Mouse (Mus musculus): ENCODE measurements around the gene Dqx1.

Gene Dqx1

DNA sequence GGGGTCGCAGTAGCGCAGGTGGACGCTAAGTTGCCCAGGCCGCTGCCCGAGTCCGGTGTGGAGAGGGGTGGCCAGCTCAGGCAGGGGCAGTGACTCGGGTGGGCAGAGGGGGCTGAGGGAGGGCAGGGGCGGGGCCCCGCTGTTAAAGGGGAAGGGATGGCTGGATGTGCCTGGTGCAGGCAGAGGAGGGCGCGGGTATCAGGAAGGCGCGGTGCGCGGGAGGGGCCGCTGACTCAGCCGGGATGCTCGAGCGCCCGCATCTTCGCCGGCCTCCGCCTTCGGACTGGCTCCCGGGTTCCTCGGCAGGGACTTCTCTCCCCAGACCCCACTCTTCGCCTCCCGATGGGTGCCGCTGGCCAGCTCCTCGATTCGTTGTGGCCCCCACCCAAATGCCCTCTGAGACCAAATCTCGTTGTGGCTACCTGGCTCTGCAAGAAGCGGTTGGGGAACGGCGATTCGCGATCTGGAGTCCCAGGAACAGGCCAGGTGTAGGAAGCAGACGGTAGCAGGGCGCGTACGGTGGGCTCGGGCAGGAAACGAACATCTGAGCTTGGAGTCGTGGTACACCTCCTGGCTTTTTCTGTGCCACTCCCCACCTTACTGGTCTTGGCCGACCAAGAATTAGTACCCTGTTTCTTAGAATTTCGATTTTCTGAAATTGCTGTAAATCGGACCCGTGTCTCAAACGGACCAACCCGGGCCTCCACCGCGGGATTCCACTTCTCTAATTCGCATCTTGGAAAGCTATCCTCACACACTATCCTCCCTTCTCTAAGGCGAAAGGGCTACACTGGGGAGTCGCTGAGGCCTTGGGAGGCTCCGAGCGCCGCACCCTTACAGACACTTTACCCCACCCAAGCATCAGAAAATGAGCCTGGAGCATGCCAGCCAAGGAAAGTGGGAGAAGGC is 12.9 kb downstream of the Dqx1 start:
- no peak for DNase-seq

DNA sequence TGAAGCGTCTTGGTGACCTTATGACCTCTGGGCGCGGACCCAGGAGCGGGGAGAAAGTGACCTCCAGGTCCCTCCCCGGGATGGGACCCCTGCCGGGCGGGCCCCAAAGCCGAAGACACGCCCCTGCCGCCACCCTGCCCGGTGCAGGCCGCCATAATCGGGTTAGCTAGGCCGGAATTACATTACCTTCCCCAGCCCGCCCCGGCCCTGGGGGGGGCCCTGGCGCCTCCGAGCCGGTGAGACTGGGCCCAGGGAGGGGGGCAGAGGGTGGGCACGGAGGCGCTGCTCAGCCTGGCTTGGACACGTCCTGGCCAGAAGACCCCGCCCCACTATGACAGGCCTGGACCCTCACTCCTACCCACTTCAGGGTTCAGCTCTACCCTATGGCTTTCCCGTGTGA is 13.6 kb downstream of the Dqx1 start:
- no peak for DNase-seq

DNA sequence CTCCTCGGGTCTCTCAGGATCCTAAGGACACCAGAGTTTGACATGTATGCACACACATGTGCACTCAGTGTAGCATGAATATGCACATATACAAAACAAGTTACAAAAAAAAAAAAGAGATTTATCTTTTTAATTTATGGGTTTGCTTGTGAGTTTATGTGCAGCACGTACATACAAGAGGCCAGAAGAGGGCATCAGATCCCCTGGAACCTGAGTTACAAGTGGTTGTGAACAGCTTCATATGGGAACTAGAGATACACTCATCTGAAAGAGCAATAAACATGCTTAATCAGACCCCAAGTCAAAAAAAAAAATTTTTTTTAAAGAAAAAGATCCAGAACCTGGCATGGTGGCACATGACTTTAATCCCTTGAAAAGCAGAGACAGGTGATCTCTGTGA is 17.3 kb downstream of the Dqx1 start:
- peak; percentile 38 for DNase-seq

DNA sequence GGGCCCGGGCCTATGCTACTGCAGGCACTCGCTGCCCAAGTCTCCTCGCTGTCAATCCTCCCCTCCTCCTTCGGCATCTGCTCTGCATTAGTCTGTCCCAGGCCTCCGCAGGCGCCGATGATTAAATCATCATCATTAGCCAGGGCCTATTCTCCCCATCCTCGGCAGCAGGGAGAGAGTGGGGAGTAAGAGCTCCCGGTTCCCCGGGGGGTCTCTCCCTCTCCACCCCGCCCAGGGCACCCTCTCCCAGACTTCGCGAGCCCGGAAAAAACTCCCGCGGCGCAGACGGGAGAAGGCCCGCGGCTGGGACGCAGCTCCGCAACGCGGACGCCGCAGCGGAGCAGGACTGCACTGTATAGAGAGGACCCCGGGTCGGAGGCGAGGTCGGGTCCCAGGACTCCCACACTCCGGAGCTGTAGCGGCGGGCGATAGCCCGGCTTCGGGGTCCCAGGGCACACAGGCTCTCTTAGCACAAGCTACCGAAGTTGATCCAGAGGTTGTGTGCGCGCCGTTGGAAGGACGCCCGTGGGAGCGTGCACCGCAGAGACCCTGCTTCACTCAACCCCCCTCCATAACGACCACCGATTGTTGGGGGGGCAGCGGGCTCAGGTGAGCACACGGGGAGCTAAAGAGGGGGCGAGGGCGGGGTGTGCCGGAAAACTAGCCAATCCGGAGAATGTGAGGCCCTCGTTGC is 20.1 kb downstream of the Dqx1 start, which contains the start of gene Pcgf1:
TSS of gene Pcgf1 (plus strand) at position 240 of the 694 bp plus-strand sequence.
- peak; percentile 27 for DNase-seq

DNA sequence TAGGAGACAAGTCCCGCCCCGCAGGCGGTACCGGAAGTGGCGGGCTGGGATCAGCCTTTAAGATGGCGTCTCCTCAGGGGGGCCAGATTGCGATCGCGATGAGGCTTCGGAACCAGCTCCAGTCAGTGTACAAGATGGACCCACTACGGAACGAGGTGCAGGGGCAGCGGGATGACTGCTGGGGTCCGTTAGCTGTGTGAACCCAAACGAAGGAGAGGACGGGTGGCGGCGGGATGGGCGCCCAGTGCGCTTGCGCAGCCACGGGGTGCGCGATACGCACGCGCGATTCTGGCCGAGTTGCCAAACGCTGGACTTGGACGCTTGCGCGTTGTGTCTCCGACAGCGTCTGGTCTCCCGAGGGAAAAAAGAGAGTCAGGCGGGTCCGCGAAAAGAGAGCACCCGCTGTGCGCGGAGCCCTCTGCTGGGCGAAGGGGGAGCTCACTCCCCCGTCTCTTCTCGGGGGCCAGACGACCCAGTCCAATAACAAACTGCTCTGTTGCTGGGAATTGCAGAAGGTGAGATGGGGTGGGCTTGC is 20.7 kb downstream of the Dqx1 start:
- peak; percentile 100 for DNase-seq

DNA sequence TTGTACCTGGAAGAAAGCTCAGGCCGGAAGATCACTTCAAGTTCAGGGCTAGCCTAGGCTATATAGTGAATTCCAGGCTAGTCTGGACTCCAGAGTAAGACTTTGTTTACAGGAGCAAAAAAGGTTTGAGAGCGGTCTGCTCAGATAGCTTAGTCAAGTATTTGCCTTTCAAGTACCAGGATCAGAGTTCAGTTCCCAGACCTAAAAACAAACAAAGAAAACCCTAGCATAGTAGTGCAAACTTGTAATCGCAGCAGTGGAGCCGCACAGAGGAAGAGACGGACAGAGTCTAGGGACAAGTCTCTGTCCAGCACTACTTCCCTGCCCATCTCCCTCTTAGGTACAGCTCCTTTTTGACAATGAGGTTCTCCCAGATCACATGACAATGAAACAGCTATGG is 22.6 kb downstream of the Dqx1 start:
- DNase-seq, result no peak

DNA sequence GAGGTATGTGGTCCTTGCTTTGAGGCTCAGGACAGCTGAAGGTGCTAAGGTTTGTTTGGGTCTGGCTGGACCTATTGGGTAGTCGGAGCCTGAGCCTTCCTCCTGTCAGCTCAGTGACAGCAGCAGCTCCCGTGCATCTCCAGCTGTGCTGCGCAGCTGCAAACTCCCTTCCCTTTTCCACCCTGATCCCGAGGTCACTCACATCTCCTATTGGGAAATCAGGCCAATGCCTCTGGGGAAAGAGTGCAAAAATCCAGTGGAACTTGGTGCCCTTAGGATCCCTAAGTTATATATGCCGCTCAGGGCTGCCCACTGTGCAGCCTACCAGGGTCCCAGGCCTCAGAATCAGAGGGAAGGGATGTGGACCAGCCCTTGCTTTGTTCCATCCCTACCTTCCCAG is 25.9 kb downstream of the Dqx1 start:
- no peak for DNase-seq

DNA sequence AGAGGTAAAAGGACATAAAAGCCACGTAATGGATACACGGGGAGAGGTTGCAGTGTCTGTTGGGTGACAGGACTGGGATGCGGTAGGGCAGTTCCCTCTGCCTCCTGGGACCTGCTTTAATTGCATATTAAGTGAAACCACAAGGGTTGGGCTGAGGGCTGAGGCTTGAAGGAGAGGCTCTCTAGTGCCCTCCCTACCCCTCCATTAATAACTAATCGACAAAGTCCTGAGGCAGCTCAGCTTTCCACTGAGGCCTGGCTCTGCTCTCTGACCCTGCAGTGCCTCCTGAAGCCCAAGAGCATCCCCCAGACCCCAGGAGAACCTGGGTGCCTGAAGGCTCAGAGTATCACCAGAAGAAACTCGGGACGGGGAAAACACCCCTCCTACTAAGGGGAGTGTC is 26.8 kb downstream of the Dqx1 start:
- no peak for DNase-seq

DNA sequence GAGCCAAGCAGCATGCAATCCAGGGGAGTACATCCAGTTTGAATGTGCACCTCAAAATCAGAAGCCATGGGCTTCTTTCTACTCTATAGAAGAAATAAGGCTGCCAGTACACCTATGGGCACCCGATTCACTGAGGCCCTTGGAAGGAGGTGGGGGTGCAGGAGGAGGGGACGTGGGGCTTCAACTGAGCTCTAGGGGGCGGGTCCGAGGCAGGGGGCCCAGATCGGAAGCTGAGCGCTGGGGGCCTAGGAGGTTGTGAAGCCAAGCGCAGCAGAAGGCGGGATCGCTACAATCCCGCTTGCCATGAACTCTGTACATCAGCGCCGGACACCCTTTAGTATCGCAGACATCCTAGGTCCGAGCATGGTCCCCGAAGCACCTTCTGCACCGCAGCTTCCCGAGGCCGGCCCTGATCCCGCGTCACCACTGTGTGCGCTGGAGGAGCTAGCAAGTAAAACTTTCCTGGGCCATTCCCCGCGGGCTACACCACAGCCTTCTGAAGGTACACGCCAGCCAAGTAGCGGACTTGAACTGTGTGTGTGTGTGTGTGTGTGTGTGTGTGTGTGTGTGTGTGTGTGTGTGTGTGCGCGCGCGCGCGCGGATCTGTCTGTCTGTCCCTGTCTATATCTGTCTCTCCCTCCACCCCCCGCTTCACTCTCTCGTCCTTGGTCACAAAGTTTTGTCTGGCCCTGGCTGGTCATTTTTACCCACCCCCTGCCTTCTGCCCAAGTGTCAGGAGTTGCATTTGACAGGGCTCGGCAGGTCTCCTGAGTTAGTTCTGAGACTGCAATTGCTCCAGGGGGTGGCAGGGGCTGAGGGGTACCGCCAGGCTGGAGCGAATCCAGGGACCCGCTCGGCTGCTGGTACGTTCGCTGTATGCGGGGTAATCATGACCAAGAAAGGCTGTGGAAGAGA is 28.7 kb downstream of the Dqx1 start, which contains the start of gene Lbx2:
TSS of gene Lbx2 (plus strand) at position 247 of the 915 bp plus-strand sequence.
- no peak for DNase-seq

DNA sequence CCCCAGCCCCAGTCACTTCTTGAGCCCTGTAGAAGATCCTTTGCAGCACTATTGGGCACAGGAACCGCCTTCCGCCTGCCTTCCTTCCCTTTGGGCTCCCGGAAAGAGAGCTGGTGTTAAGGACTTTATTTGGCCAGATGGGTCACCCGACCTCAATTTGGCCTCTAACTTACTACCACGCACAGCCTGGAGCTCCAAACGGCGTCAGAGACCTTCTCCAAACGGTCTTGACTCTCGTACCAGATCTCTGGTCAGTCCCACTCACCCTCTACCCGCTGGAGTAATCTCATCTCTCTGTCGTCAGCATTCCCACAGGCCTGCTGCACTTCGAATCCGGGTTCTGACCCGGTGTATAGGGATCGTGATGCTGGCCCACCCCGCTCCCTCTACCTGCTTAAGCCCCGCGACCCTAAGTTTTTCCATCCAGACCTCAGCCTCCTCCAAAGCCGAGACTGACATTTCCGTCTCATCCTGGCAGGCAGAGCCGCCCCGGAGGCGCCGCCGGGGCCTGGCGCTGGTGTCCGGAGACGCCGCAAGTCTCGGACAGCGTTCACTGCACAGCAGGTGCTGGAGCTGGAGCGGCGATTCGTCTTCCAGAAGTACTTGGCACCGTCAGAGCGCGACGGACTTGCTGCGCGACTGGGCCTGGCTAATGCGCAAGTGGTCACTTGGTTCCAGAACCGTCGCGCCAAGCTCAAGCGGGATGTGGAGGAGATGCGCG is 29.7 kb downstream of the Dqx1 start:
- DNase-seq, result peak; percentile 43

DNA sequence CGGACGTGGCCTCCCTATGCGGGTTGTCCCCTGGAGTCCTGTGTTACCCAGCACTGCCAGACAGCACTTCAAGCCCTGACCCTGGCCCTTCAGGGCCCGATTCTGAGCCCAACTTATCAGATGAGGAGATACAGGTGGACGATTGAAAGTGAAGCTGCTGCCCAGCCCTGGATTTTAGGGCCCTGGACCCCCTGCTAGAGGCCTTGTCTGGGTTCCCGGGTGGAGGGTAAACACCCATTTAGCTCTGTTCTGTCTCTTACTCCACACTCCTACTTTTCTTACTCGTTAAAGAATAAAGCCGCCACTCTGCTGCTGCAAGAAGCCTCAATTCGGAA is 30.2 kb downstream of the Dqx1 start:
- no peak for DNase-seq

DNA sequence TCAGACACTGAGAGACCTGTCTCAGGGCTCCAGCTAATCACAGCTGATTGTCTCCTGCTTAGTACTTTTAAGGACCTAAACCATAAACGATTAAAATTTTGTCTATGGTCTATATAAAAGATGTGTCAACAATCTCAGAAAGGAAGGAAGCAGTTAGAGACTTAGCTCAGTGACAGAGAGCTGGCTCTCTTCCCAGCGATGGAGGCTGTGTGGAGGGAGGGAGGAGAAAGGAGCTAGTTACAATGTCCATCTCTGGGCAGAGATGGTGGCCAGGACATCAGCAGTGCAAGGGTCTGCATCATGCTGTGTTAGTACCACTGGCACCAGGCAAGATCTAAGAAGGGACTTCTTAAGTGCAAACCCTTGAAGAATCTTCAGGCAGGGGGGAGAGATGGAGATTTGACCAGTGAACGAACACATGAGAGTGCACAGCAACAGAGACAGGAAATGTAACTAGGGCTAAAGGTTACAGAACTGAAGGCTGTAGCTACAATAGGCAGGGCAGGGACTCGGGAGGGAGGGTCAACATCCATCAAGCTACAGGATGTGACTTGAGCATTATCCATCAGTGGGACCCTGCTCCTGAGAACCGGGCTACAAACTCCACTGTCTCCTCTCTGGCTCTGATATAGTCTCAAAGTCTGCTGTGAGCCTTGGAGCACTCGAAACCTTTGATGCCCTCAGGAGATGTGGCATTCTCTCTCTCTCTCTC is 34.9 kb downstream of the Dqx1 start:
- no peak for DNase-seq

DNA sequence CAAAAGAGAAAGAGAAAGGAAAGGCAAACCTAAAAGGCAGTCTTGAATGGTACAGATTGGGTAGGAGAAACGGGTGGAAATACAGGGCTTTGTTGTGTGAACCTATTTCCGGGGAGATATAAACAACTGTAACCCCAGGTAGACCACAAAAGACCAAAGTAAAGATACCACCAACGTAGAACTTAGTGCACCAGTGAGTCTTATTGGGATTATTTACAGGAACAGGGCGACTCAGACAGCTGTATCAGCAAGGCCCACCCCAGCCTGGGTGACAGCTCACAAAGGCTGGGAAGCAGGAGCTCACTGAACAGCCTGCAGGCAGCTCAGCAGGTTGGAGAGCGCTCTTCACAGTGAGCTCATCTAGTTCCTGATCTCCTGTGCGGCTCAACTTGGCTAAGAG is 38.3 kb downstream of the Dqx1 start:
- DNase-seq, result no peak

DNA sequence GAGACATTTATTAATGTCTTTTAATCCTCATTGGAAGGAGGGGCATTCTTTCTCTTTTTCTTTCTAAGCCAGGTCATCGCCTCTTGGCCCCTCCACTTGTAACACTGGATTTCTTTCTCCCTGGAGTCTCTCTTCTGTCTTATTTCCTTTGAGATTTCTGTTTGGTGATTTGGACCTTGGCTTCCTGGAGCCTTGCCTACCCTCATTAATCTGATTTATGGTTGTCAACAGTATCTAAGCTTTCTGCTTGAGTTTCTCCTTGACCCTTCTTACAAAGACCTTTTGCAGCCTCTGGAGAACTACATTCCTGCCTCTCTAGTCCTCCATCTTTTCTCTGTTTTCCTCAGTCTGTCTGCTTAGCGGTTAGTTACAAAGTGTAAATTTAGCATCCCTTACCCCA is 40.8 kb downstream of the Dqx1 start:
- DNase-seq, result no peak

DNA sequence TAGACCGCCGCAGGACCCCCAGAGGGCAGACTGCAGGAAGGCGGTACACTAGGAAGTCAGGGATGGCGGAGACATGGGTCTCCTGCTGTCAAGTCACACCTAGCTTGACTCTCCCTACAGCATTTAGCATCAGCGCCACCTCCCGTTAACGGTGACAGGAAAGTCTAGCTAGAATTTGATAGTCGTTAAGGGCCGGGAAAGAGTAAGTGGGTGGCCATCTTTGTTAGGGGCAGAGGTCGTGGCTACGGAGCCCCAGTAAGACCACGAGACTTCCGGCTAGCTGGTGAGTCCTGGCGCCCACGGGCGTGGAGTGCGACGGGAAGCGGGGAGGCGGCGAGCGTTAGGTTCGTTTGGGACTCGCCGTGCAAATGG is 43.7 kb downstream of the Dqx1 start, which contains the start of the genes Ccdc142 and Gm42688:
TSS of gene Ccdc142 (plus strand) at position 286 of the 372 bp plus-strand sequence.
TSS of gene Gm42688 (plus strand) at position 302 of the 372 bp plus-strand sequence.
- peak; percentile 97 for DNase-seq

DNA sequence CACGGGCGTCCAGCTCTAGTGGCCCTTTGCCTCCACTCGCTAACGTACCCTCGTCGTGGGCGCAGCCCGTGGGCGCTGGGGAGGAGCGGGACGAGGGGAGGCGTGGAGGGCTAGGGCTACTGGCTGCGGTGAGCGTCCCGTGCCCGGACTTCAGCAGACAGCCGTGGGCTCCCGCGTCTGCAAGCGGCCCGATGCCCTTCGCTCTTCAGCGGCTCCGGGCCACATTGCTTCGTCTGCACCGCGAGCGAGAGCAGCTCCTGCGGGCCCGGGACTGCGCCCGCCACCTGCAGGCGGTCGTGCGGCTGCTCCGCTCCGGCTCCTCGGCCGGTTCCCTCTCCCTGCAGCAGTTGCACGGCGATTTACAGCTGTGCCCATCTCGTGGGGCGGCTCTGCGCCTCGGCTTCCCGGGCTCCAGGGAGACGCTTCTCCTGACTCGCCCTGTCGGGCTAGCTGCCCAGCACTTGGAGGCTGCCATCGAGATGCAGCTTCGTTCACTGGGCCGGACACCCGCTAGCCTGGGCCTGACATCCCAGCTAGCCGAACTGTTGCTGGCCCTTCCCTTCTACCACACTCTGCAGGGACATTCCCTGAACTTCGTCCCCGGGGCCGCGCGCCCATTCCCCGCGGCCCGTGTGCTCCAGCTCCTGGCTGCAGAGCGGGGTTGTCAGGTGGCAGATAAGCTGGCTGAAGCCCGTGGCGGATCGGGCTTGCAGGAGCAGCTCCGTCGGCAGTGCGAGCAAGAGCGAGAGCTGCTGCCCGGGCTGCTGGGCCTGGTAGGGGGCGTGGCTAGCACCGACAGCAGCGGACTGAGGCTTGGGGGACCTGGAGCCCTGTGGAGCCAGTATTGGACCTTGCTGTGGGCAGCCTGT is 44.3 kb downstream of the Dqx1 start:
- peak; percentile 59 for DNase-seq

DNA sequence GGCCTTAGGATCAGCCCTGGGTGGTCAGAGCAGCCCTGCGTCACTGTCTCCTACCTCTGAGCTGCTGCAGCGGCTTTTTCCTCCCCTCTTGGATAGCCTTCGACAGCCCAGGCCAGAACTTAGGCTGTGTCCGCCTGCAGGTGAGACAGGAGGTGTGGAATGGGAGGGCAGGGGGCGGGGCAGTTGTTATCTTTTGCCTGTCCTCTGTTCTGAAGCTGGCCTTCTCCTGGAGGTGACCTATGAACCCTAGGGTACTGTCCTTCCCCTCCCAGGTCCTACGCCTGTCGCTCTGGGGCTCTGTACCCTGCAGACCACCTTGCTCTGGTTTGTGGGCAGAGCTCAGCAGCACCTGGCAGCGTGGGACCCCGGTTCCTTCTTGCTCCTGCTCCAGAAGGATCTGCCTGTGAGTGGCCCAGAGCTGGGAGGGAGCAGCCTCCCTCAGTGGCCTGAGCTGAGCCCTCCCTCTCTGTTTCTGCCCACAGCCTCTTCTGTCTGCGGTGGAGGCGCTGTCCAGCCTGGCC is 45.5 kb downstream of the Dqx1 start:
- DNase-seq, result no peak

DNA sequence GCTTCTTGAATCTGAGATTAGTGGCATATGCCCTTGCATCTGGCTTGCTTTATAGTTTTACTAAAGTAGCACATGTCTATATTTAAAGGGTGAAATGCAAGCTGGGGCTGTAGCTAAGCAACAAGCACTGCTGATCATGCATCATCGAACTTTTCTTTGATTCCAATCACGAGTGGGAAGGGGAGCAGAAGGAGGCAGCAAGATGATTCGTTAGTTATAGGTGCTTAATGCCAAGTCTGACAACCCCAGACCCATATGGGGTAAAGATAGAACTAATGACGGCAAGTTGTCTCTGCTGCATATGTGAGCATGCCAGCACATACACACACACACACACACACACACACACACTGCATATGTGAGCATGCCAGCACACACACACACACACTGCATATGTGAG is 46.5 kb downstream of the Dqx1 start:
- DNase-seq, result no peak

DNA sequence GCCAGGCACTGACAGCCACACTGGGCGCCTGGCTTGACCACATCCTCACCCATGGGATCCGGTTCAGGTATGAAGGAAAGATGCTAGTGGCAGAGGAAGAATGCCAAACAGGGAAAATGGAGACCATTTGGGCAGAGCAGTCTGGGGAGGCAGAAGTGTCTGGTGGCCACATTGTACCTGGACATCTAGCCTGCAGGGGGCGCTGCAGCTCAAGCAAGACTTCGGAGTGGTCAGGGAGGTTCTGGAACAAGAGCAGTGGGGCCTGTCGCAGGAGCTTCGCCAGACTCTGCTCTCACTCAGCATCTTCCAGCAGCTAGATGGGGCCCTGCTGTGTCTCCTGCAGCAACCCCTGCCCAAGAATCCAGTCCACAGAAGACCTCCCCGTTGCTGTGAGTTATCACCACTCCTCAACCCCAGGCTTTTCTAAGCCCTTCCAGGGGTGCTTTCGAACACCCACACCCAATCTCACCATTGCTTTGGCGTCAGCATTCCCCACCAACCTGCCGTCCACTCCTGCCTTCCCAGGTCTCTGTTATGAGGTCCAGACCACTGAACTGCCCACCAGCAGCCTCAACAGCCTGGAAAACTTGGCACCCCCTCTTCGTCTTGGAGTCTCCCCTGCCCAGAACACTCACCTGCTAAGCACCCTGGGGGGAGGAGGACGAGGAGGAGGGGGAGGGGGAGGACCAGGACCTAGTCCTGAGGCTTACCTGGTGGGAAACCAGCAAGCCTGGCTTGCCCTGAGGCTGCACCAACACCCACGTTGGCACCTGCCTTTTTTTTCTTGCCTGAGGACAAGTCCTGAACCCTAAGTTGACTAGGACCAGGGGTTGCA is 50.1 kb downstream of the Dqx1 start:
- DNase-seq, result peak; percentile 87

All from lung, postnatal 36 days (tissue).